Mouse (Mus musculus): ENCODE measurements at regions not wholly inside any gene's neighbourhood (a gene's known extent, or its start where the extent isn't known, plus 50 kb on each side); places are given as distances from the start of the nearest gene placed in this dataset.

DNA sequence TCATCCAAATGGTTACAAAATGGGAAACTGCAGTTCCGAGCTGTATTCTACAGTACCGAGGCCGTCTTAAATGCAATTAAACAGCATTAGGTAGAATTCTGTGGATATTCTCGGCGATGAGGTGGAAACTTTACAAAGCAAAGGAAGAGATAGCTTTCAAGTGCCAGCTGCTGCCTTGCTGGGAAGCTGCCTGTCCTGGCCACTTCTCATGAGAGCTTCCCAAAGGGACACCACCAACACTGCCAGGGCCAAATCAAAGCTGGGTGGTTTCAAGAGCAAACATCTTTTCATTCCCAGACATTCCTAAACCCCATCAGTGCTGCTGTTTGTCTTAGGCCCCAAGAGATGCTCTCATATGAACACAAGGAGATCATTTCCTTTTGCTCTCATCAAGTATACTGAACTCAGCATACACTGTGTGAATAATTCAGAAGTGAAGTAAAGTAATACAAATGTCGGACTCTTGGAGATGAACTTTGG is 156.6 kb upstream of the AI593442 start:
- TF ChIP-seq POLR2A (IDR thresholded peaks at IDR 0.05; ENCODE audit: extremely low read depth, insufficient read depth, low read length) = no peak
- no peak for TF ChIP-seq CTCF (IDR thresholded peaks at IDR 0.05; ENCODE audit: low read depth, low read length)

All from liver, adult 2 months (tissue).